11 mouse cellular contexts compared by ENCODE assay signal in the genomic region with DNA sequence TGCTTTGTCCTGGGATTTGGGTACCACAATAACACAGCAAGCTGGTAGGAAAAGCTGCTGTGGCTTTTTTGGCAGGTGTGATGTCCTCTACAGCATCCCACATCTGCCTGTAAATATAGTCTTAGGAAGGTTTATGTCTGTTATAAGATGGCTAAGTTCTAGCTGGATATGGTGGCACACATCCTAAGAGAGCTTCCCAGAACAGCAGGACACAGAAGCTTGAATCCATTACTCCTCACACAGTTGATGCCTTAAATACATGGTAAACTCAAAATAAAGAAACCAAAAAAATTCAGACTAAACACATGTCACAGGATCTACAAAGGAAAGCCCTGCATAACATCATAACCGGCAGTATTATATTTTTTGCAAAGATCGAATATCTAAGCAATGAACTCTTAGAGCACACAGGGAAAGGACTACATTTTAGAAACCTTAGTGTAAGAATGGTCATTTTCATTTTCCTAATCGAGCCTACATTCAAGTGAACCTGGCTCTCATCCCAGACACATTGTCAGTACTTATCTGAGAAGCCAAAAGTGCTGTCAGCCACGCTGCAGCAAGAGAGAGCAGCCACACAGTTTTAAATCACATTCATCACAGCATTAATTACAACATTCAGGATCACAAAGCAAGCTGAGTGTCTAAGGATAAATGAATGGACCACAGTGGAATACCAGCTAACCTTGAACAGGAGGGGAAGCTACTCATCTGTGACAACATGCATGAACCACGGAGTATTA.
DNase-seq lines count a peak whose midpoint lies in the region; ATAC-seq and TF ChIP-seq lines count a peak whose summit lies in the region.
"Had no signal": no experiment of that assay in that cellular context is flagged by ENCODE, and none has a peak within 500 bp of the region (broad histone marks: within the 10 kb centered on the region; RNA-seq: fewer than 3 reads in every experiment).

No protein-coding gene starts in this region.

- TF ChIP-seq CTCF in left cerebral cortex, adult 2 months (IDR thresholded peaks at IDR 0.05), result no peak

- H3K4me1 ChIP-seq in heart, embryonic 10.5 days, result peaks cover 19% of the 10 kb centered on the region
- H3K4me1 ChIP-seq in forebrain, embryonic 16.5 days (replicated peaks; ENCODE audit: control insufficient read depth, insufficient read depth, low read length), result peaks cover 6% of the 10 kb centered on the region

- WGBS in heart, embryonic 10.5 days, result 56% methylated on average over 5 of the region's 5 CpGs
- WGBS in forebrain, embryonic 16.5 days, result 36% methylated on average over 5 of the region's 5 CpGs

- H3K9ac ChIP-seq in forebrain, embryonic 16.5 days (replicated peaks; ENCODE audit: low read depth, low read length), result no peak overlapping the region
- H3K9ac ChIP-seq: limb, embryonic 12.5 days had no signal

- peak; percentile 30 to 42 for DNase-seq in heart, adult 18-20 months
- no peak for DNase-seq in heart, embryonic 10.5 days (ENCODE audit: low spot score)
- DNase-seq in layer of hippocampus, adult 9-11 months, result peak; percentile 19
- DNase-seq in layer of hippocampus, postnatal 36 days, result no peak
- DNase-seq in adipocyte (ENCODE audit: low spot score), result peak; percentile 2
- DNase-seq in left cerebral cortex, adult 2 months (ENCODE audit: extremely low spot score in 1 of 2, low spot score in 2 of 2), result no peak
- DNase-seq: gastrocnemius, postnatal 14 days had no signal

- intact Hi-C loops in left cerebral cortex, adult 2 months (cut with DNase I), result no loop called here

- H3K4me2 ChIP-seq in forebrain, embryonic 16.5 days (ENCODE audit: low read length), result no peak overlapping the region
- H3K4me2 ChIP-seq: limb, embryonic 12.5 days had no signal

- no peaks in the 10 kb centered on the region for H3K9me3 ChIP-seq in heart, embryonic 10.5 days
- H3K9me3 ChIP-seq in forebrain, embryonic 16.5 days (ENCODE audit: control insufficient read depth, low read length), result no peaks in the 10 kb centered on the region
- H3K9me3 ChIP-seq: limb, embryonic 12.5 days had no signal

- peak; percentile 80 for ATAC-seq in forebrain, embryonic 16.5 days
- no peak for ATAC-seq in granulocyte monocyte progenitor cell, adult 5-6 weeks (replicated peaks; ENCODE audit: poor library complexity, severe bottlenecking)

- no peak overlapping the region for H3K4me3 ChIP-seq in heart, embryonic 10.5 days
- no peak overlapping the region for H3K4me3 ChIP-seq in forebrain, embryonic 16.5 days (replicated peaks; ENCODE audit: low read length)
- H3K4me3 ChIP-seq in left cerebral cortex, adult 2 months, result no peak overlapping the region
- H3K4me3 ChIP-seq: erythroblast, embryonic 14.5 days; limb, embryonic 12.5 days had no signal

- no peak overlapping the region for H3K27ac ChIP-seq in heart, embryonic 10.5 days
- no peak overlapping the region for H3K27ac ChIP-seq in forebrain, embryonic 16.5 days (ENCODE audit: low read length)
- no peak overlapping the region for H3K27ac ChIP-seq in left cerebral cortex, adult 2 months
- H3K27ac ChIP-seq: limb, embryonic 12.5 days had no signal

- no peaks in the 10 kb centered on the region for H3K27me3 ChIP-seq in heart, embryonic 10.5 days (ENCODE audit: insufficient read depth, poor library complexity, severe bottlenecking)
- no peaks in the 10 kb centered on the region for H3K27me3 ChIP-seq in forebrain, embryonic 16.5 days (replicated peaks; ENCODE audit: control insufficient read depth, insufficient read depth, low read length)

- no peaks in the 10 kb centered on the region for H3K36me3 ChIP-seq in heart, embryonic 10.5 days
- no peaks in the 10 kb centered on the region for H3K36me3 ChIP-seq in forebrain, embryonic 16.5 days (ENCODE audit: control insufficient read depth, insufficient read depth)
- H3K36me3 ChIP-seq: limb, embryonic 12.5 days had no signal

Comparison
In these comparisons a context has a peak if more than half of its experiments do, and no peak if none do; other contexts are left out.
1. DNase-seq: peak in heart, adult 18-20 months (2 of 2), layer of hippocampus, adult 9-11 months (single experiment) and adipocyte (single experiment); none in heart, embryonic 10.5 days (single experiment), layer of hippocampus, postnatal 36 days (0 of 2) and left cerebral cortex, adult 2 months (0 of 2).